Mouse (Mus musculus) right cerebral cortex, postnatal 4 days (tissue): ENCODE measurements around the gene Ccdc188.
A peak's percentile ranks its signal among the peaks of the same experiment; 100 is the strongest.
"Not testable (repeated sequence)": the region's sequence is repeated elsewhere in the genome, so short reads cannot be mapped to it uniquely, and the experiment has no call there.

Experiments
- DNase-seq: peaks from one replicate; pipeline ENCODE4 v3.0.0-alpha.2; 2022

The Ccdc188 gene

DNA sequence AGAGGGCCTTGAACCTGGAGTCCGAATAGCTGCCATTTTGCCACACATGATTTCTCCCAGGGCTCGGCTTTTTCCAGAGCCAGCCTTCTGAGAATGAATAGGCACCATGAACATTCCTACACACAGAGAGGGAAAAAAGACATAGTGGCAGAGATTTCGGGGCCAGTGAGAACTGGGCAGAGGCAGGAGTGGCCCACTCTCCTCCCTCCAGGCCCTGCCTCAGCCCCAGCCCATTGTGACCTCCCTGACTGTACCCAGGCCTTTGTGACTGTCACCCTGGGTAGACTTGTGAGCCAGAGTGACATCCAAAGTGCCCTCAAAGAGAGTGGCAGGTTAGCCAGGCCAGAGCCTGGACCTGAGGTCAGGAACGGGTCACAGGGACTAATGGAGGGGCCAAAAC lies at the start of gene Ccdc188:
Gene Ccdc188, plus strand, starts transcription at position 301 of the 400 bp plus-strand sequence.
- no peak for DNase-seq

DNA sequence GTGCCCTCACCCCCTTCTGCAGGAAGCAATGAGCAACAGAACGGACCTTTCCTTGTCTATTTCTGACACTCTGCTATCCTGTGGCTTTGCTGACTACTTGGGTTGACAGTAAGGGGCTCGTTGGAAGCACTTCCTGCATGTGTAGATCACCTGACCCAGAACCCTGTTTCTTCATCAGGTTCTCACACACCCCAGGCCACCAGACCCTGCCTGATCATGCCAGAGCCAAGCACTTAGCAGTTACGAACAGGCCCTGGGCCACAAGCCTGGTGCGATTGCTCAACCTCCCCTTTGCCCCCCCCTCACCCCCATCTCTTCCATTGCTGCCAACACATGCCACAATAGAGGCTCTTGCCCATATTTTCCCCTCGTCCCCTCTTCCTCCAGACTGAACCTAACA lies 48.5 kb upstream of the Ccdc188 start:
- no peak for DNase-seq

DNA sequence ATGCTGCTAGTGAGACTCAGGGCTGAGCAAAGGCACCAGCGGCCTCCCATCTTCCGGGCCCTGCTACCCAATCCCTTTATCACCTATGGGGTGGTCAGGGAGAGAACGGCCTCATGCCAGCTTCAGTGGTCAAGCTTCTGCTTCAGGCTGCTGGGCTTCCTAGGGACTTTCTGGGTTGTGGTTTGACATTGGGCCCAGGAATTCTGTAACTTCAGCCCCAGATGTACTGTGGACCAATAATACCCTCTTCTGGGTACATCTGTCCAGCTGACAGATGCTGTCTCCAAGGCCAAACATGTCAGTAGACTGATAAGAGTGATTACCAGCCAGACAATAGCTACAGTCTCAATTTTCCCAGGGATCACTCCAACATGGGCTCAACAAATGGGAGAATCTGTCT lies 47.9 kb upstream of the Ccdc188 start:
- no peak for DNase-seq

DNA sequence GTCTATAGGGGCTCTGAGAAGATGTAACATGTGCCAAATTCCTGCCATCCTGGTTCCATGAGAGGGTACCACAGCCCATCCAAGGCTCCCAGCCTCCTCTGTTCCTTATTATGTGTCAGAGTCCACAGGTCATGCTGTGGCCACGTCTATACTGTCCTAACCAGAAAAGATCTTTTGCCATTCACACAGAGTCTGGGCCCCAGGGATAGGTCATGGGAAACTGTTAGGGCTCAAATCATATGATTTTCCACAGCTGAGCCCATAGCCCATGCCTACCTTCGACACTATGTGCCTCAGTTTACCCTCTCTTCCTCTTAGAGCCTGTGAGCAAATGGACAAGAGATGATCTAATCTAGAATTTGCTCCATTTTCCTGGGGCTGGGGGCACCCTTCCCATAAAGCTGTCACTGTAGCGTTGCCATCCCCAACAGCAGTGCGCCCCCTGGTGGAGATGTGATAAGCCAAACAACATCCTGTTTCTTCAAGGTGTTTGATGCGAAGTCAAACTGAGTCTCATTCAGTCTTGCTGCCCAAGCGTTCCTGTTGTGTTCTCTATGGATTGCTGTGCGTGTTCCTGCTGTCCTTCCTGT lies 45.3 kb upstream of the Ccdc188 start:
- peak; percentile 95 for DNase-seq

DNA sequence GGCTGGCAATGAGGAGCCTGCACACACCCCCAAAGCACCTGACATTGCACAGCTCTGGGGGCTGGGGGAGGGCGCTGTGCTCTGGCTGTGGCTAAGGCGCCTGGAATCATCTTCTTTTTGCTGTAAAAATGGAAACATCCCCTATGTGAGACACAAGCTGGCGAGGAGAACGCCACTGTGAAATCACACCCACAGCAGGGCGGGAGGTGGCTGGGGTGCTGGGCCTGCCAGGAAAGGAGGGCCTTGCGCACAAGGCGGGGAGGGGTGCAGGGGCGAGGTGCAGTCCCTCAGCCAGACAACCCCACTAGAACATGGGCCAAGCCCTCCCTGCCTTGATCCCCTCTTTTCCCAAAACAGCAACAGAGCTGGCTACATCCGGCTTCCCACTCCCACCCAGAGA lies 44.4 kb upstream of the Ccdc188 start:
- DNase-seq: no peak

DNA sequence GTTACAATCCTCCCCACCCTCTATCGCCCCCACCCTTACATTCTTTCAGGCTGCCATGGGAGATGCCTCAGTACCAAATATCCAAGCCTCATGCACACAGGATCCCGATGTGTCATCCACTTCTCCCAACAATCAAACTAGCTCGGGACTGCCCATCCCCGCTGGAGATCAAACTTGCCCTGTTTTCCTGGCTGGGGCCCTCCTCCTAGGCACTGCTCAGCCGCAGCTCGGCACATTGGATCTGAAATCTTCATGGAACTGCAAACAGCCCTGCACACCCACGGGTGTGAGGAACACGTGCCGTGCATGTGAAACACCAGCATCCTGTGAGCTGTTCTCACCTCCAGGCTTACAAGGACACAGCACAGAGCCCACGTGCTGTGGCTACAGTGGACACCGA lies 43.9 kb upstream of the Ccdc188 start:
- no peak for DNase-seq

DNA sequence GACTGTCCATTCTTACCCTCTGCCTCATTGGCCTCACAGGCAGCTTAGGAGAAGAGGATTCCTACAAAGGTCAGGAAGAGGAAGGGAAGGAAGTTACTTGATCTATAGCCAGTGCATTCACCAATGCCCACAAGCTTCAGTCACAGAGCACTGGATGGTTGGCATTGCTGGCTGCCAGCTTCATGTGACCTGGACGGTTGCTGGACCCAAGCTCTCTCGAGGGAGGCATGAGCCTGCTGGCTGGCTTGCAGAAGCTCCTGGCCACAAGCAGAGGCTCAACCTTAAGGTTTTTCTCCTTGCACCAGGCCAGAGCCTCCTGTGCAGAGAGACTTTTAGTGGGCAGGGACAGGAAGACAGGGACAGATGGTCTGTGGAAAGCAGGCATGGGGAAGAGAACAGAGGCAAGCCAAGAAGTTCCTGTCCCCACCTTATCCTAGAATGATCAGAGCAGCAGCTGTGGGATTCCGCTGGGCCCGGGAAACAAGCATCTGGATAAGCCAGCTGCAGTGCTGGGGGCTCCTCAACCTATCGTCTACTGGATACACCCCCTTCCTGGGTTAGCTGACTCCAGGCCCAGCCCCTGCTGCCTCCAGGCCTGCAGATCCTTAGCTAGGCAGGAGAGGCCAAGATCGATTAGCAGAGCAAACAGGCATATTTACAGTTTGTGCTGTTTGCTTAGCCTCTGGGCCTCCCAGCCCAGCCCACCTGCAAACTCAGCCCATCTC lies 41.7 kb upstream of the Ccdc188 start:
- no peak for DNase-seq

DNA sequence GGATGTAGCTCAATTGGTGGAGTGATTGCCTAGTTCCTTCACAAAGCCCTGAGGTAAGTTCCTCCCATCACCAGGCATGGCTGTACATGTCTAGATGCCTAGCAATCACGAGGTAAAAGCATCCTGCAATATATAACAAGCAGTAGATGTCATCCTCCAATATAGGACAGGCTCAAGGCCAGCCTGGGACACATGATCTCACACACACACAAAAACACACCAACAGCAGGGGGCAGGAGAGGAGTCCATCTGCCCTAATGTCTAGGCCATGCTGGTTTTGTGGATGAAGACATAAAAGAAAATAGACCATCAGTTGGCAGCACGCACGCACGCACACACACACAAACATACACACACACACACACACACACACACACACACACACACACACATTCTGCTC lies 40.9 kb upstream of the Ccdc188 start:
- no peak for DNase-seq

DNA sequence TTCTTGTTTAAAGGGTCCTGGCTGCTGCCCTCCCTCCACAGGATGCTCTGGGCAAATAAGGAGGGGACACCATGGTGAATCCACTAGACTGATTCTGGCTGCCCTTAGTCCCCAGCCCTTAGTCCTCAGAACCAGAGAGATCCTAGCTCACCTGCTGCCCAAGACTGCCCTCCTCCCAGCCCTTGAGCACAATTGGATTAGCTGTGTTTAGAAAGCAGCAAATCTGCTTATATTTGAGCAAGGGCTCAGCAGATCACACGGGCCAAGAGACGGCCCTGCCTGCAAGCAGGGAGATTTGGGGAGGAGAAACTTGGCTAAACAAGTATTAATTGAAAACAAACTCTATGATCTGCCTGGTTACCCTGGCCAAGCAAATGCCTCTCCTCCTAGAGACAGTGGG lies 38.1 kb upstream of the Ccdc188 start:
- no peak for DNase-seq

DNA sequence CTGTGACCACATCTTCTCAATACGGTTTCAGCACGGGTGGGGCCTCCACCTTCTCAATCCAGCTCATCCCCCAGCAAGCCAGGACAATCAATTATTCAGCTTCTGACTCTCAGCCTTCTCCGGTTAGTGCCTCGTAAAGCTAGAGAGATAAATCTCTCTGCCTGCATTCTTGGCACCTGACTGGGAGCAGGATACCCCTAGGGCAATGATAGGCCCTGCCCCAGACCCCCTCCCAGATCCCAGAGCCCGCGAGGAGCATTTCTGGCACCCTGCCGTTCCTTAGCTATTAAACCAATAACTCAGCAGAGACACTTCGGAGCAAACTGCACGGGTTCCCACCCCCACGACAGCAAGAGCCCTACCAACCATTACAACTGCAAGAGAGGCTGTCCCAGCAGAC lies 36.3 kb upstream of the Ccdc188 start:
- DNase-seq: no peak

DNA sequence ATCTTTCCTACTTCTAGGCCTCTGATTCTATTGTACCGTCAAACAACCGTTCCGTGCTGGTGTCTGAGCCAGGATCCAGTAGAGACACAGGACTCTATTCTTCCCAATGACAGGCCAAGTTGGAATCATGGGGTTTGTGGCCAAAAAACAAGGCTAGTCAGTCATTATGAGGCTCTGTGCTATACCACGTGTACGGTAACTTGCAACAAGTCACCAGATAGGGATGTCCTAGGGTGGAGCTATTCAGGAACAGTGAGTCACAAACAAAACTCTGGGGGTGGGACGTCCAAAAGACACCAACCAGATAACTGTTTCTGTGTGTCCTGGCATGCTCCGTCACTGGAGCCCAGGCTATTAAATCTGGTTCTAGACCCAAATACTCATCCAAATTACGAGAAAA lies 34.9 kb upstream of the Ccdc188 start:
- DNase-seq: no peak

DNA sequence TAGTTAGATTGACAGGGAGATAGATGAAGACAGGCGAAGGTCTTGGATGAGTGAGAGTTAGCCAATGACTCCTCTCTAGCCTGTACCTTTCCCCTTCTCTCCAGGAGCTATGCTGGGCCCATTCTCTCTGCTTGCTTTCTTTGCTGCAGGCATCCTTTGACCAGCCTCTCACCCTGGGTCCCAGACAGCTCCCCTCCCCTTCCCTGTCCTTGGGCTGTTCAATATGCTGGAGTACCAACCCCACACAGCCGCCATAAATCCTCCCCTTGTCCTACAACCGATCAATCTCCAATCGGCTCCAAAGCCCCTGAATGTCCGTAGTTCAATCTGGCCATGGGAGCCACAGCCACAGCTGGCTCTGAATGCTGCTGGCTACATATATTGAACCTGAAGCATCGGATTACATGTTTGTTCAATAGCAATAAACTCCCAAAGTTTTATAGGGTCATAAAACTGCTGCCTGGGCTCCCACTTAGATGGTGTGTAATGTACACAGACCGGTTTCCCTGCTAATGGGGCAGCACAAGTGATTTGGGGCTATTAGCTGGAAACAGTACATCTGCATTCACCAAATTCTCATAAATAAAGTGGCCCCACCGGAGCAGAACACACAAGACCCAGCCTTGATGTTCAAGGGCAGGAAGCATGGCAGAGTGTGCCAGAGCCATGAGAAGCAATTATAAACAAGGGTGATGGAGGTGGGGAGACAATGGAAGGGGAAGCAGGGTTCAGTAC lies 31.8 kb upstream of the Ccdc188 start:
- DNase-seq: no peak

DNA sequence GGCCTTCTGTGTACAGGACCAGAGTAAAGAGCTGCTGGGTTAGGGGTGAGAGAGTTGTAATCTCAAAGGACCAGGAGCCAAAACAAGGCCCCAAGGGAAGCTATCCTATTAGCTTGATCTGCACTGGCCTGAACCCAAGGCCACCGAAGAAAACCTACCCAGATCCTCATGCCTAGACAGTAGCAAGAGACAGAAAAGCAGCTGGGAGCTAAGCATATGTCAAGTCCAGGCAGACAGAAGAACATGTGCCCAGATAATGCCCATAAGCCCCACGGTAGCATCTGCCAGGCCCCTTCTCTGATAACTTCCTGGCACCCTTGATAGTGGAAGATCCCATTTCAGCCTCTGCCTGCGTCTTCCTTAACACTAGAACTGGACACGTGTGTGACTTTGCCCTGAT lies 30.9 kb upstream of the Ccdc188 start:
- no peak for DNase-seq

DNA sequence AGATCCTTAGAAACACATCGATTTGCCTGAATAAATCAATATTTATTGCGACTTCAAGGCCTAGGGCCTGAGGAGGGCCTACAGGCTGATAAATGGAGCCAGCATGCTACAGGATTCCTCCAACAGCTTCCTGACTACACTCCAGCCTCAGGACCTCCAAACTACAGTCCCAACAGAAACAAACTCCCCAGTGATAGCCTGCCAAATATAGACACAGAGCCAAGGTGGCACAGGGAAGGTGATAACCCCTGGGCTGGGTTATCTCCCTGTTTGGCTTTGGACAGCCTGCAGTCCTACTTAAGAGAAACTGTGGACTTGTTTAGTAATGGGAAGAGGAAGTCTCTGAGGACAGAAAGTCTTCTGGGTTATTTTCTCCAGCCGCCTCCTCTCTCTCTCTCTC lies 30.5 kb upstream of the Ccdc188 start:
- no peak for DNase-seq

DNA sequence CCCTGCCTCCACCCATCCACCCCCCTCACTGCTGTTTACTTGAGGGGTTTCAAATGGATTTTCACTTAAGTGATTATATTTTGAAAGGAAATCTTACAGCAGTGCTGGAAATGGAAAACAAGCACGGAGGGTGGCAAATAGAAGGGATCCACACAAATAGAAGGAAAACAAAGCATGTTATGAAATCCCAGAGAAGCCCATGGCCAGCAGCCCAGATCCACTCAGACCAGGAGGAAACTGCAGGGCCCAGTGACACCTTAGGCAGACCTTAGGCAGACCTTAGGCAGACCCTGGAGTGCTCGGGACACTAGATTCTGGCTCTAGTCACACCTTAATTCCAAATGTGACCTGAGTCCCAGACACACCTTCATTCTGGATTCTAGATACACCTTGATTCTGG lies 26.7 kb upstream of the Ccdc188 start:
- no peak for DNase-seq

DNA sequence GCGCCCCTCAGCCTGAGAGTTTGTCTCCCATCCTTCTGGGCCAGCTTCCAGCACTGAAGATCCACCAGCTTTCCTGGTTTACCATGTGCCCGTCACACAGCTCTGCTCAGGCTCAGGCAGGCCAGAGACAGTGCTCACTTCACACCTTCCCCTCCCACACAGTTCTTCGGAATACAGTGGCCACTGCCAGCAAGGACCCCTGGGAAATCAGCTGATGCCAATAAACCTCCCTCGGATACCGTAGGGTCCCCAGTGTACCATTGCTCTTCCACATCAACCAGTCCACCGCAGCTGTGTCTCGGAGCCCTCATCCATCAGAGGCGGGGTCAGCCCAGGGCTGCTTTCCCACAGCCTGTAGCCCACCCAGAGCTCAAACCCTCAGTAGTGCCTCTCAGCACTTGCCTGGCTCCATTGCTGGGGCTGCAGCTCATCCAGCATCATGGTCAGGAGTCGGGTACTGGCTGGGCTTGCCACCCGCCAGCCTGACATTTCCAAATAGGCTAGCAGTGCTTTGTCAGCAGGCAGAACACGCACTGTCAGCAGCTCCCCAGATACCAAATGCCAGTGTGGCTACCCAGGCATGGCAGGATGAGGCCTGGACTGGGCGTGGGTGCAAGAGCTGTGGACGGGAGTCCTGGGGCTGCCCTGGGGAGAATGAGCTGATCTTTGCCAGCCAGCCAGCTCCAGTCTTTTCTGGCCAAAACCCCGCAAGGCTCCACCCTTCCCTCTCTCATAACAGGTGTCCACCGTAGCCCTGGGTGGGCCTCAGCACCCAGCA lies 23.3 kb upstream of the Ccdc188 start:
- DNase-seq: no peak

DNA sequence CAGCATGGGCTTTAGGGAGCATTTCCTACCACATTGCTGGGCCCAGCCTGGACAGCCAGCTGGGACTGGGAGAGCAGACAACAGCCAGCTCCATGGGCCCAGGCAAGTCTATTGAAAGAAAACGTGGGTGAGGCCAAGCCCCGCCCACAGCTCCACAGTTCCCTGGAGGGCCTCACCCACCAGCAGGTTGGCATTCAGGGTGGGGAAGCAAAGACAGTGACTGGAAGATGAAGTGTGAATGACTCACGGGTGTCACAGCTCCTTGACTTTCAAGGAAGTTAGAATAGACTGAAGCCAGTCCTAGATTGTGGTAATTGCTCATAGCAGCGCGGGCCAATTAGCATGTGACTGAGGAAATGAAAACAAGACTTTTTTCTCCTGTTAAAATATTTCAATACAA lies 22.6 kb upstream of the Ccdc188 start:
- no peak for DNase-seq

DNA sequence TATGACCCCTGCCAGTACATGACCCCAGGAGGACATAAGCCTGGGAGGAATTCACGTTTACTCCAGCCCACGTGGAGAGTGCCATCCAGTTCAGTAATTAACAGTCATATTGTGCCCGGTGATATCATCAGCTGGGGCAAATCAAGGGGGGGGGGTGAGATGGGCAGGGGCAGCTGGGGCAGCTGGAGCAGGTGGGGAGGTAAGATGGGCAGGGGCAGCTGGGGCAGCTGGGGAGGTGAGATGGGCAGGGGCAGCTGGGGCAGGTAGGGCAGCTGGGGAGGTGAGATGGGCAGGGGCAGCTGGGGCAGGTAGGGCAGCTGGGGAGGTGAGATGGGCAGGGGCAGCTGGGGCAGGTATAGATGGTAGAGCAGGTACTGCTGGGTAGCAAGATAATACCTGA lies 22.1 kb upstream of the Ccdc188 start:
- not testable (repeated sequence) for DNase-seq

DNA sequence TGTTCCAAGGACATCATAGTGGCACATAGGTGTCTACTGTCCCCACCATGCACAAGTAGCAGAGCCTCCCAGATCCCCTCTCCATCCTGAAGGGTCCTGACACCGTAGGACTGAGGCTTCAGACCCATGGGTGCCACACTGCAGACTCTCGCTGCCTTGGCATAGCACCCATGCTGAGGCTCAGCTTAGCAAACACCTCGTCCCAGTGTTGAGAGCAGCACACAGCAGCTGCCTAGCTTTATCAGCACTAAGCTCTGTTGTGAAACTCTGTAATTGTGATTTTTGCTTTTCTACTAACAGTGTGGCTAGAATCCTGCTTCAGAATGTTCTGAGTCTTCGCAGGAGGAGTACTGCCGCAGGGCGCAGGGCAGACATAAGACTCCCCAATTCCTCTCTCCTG lies 19.8 kb upstream of the Ccdc188 start:
- no peak for DNase-seq

DNA sequence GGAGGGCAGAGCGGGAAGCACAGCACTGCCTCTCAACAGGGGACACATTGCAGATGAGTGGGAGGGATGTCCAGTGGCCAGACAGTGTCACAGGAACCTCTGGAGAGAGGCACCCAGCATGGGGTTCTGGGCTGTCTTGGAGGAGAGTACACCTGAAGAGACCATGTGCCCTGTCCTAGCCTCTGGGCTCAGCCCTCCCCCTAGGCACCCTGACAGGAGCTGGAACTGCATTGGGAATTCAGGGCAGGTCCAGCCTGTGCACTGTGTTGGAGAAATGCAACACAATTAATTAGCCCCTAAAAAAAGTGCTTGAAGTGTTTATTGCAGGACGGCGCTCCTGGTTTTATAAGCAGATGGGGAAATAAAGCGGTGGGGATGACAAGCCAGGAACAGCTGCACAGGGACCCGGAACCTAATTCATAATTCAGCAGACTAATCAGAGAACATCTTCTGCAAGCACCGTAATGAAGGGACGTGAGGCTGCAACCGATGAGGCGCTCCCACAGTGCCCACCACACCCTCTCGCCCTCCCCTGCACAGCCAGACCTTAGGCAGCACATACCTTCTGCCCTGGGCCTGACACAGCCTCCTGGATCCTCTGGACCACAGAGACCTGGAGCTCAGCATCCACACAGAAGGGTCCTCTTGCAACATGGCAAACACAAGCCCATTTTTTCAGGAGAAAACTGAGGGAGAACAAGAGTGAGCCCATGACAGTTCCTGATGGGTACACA lies 19.1 kb upstream of the Ccdc188 start:
- DNase-seq: no peak

DNA sequence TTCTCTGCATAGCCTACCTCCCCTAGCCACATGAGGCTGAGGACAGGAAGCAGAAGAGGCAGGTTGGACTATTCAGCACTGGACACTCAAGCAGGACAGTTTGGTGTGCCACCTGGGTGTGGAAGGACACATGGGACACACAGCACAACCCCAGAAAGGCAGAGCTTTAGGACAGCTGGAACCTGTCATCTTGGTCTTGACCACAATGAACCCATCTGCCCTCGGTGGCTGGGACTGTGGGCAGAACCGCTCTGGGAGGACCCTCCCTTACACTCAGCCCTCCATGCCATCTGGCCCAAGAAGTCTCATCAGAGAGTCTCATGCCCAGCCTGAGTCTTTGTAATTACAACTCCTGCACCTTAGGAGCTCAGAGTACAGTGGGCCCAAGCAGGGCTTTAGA lies 17.6 kb upstream of the Ccdc188 start:
- DNase-seq: no peak

DNA sequence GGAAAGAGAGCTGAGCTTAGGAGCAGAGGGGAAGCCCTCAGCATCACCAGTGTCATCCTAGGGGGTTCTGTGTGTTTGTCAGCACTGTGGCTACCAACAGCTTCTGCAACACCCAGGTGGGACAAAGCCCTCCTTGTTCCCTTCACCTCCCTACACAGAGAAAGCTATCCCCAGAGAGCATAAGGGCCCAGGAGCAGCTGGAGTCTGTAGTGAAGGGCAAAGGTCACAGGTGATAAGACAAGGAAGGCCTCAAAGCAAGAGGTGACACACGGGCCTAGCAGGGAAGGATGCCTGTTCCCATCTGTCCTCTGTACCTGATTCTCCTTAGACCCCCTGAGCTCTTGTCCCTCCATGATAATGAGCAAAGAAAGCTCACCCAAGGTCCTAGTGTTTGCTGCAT lies 16.1 kb upstream of the Ccdc188 start:
- no peak for DNase-seq

DNA sequence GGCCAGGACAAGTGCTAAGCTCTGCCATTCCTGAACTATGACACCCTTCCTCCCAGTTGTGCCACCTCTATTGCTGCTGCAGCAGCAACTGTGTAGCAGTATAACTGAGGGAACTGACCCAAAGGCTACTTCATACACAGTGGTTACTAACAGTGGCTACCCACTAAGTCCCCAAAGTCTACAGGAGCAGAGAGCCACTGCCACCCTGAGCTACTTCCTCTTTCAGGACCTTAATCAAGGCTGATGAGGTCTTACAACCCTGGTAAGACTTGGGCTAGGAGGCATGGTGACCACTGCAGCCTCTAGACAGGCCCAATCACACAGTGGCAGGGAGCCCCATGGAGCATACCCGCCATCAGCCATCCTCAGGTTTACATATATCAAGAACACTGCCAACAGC lies 15.6 kb upstream of the Ccdc188 start:
- no peak for DNase-seq
